Mouse (Mus musculus): ENCODE measurements around the gene Vmn2r40. TPM values are rescaled to one million over a fixed set of nuclear protein-coding genes. Genes with fewer than 3 reads are reported as not detected.
"Not testable (repeated sequence)": the region's sequence is repeated elsewhere in the genome, so short reads cannot be mapped to it uniquely, and the experiment has no call there.

Gene Vmn2r40
- polyA plus RNA-seq (2014; fragmentation: Nextera tagmentation; extraction: Ambion mirVana), result not detected in 2 replicates

- not testable (repeated sequence) for H3K36me3 ChIP-seq (ENCODE audit: control insufficient read depth, insufficient read depth, low read length); H3K4me2 ChIP-seq; ATAC-seq (replicated peaks; ENCODE audit: insufficient number of reproducible peaks, low FRiP score, low TSS enrichment); H3K4me1 ChIP-seq (ENCODE audit: control insufficient read depth, insufficient read depth, low read length); H3K9ac ChIP-seq (ENCODE audit: low read depth, low read length); H3K27me3 ChIP-seq (ENCODE audit: control insufficient read depth, insufficient read depth, low read length); H3K4me3 ChIP-seq (ENCODE audit: low read depth, low read length); H3K9me3 ChIP-seq (replicated peaks; ENCODE audit: control insufficient read depth, low read length); H3K27ac ChIP-seq (ENCODE audit: low read depth, low read length)
- no CpG with 5 or more reads among the region's 1 CpGs for WGBS (ENCODE audit: insufficient replicate concordance)
Measured at GRCm38 (mm10) chr7:8931335-8931734, at the start of gene Vmn2r40. Gene Vmn2r40, minus strand, starts transcription at chr7:8931435.

Other genes starting within 250 kb of the Vmn2r40 start
- not detected in 2 replicates for gene Vmn2r39, start 99.4 kb upstream of the Vmn2r40 start, polyA plus RNA-seq (2014; fragmentation: Nextera tagmentation; extraction: Ambion mirVana)
- gene Vmn2r38, start 166.4 kb upstream of the Vmn2r40 start, polyA plus RNA-seq (2014; fragmentation: Nextera tagmentation; extraction: Ambion mirVana), result not detected in 2 replicates